Mouse (Mus musculus) hematopoietic stem cell, adult 5-6 weeks (primary cell): ENCODE data around the gene Olfr983. TPM values are rescaled to one million over a fixed set of nuclear protein-coding genes. Genes with fewer than 3 reads are reported as not detected.

Source experiments
- ATAC-seq, 2 experiments: fragments of 125-278 bp in 1 of 2; replicated peaks in 1 of 2; 2 replicates each; pipeline ENCODE4 v1.8.0; 2016 to 2017; ENCODE audit warnings: inconsistent platforms in 2 of 2, mild to moderate bottlenecking in 2 of 2, moderate number of reproducible peaks in 2 of 2, low read depth in 1 of 2, moderate TSS enrichment in 1 of 2; ENCODE audit not compliant: low FRiP score in 2 of 2, poor library complexity in 2 of 2, severe bottlenecking in 2 of 2, insufficient read depth in 1 of 2, low TSS enrichment in 1 of 2
- total RNA-seq: library from RNA; stranded (forward); fragments of 172-1452, 232-1000 nt; gene quantifications from 2 replicates; pipeline ENCODE4 v1.2.3, GENCODE M21; 2017

The Olfr983 gene
- not detected in 2 replicates for total RNA-seq

DNA sequence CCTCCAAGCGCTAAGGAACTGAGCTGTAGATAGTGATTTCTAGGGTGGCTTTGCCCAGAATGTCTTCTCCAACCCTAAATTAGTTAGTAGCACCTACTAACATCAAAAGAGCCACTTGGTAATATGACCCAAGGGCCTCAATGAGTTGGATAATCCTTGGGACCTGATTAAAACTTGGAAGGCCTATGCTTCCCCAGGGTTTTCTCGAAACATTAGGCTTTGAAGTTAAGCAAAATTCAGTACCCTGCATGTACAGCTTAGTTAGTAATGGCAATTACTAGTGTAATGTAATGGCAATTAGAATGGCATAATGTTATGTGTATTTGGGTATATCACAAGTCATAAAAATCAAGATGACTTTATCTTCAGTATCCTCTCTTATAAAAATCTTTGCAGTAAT lies at the start of gene Olfr983:
Olfr983 (minus strand) TSS at position 101 of the 400 bp plus-strand sequence.
- ATAC-seq = no peak

DNA sequence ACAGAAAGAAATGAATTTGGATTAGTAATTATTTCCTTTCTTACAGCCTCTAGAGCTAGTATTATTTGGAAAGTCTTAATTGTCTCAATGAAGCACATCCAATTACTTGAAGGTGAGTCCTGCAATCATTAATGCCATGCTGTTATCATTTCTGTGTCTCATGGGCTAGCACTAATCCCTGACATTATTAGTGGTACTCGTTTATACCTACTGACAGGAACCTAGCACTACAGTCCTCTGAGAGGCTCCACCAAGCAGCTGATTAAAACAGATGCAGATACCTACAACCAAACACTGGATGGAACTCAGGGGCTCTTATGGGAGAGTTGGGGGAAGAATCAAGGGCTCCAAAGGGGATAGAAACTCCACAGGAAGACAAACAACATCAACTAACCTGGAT lies 48.1 kb upstream of the Olfr983 start:
- no peak for ATAC-seq

DNA sequence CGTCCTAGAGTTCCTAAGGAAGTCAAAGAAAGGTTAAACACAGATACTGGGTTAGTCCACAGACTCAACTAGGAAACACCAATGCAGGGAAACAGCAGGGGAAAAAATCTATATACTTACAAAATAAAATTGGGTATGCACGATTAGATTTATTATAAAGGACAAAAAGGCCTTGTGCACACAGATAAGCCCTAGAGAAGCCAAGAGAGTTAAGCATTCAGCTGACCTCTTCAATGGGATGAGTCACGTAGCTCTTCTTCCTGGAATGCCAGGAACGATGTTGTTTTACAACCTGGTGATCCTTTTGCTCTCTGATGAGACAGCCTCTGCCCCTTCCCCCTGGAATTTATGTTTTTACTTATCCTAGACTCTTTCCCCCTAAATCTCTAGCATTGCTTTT lies 46.1 kb upstream of the Olfr983 start:
- no peak for ATAC-seq

DNA sequence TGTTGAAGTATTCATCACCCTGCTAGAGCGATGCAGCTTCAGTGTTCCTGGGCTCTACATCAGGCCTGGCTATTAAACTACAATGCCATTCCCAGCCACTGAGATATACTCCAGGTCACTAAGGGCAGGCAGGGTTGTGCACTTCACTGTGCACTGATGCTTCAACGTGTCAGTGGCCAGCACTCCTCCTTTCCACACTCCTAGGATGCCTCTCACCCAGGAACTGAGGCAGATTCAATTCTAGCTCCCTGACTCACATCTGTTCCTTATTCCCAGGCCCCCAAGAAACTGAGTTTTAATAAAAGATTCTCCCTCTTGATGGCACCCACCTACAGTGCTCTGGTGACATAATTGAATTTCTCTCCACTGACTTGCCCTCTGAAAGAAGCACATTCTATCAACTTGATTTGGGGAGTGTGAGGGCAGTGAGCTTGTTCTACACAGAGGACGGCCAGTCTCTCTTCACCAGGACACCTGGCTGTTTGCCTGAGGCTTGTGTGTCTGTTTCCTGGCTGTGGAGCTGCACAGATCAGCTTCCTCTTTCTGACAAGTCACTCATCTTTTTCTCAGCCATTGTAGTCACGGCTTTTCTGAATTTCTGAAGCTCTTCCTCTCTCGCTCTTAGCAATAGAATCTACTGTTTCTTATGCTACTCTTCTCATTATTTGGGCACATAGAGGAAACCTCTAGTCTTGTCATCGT lies 43.7 kb upstream of the Olfr983 start:
- peak; percentile 95 to 99 for ATAC-seq

DNA sequence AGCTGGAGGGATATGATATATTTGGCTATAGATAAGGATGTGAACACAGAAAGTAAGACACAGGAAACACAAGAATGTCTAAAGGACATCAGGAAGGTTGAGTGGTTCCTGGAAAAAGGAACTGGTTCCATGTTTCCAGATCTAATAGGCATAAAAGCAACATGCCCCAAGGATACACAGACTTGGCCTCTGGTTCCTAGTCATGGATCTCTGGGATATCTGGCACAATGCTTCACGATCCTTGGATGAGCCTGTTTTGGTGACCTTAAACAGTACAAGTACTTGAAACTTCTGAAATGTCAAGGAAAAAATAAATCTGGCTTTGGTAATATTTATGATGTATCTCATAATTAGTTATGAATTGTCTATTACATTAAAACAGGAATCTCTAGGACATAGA lies 37.2 kb upstream of the Olfr983 start:
- ATAC-seq = no peak

DNA sequence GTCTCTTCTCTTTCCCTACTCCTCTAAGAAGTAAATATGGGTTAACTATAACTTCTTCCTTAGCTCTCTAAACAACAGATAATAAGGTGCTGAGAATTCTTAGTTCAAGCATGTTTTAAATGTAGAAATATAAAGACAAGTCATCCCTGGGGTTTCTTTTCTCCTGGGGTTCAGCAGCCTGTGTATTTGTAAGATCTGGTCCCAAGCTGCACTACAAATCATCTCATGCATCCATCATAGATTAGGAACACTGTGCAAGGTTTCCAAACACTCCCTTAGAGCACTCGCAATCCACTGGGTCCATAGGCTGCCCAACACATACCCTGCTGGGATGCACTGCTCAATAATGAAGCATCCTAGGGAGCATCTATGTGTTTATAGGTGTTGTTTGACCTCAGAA lies 36.7 kb upstream of the Olfr983 start, which contains the start of gene Olfr985:
Olfr985 (minus strand) TSS at position 101 of the 400 bp plus-strand sequence.
- ATAC-seq = no peak

- ATAC-seq = peak; percentile 26 to 54; a peak in 3 of 4 replicates
Observed at GRCm38 (mm10) chr9:40117287-40117659, 23.9 kb upstream of the Olfr983 start.

- ATAC-seq = peak; percentile 99
Observed at GRCm38 (mm10) chr9:40116645-40117286, 23.4 kb upstream of the Olfr983 start.

DNA sequence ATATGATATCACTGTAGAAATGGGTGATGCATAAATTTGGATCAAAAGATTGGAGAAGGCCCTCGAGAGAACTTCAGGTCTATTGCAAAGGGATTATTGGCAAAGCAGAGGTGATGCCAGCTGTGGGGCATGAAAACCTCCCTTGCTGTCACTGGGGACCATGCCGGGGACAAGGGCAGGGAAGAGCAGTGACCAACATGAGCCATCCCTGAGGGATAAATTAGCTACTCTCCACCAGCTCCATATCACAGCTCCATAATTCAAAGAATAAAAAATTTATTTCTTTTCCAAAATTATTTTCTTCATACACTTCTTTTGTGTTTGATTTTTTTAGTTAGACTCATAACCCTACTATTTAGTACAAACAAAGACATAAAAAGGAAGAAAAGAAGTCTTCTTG lies 20.7 kb upstream of the Olfr983 start, which contains the start of gene Olfr984:
Olfr984 (minus strand) TSS at position 101 of the 400 bp plus-strand sequence.
- no peak for ATAC-seq

GRCm38 (mm10) chr9:40094769-40095168 lies 1.4 kb upstream of the Olfr983 start:
- ATAC-seq = no peak

DNA sequence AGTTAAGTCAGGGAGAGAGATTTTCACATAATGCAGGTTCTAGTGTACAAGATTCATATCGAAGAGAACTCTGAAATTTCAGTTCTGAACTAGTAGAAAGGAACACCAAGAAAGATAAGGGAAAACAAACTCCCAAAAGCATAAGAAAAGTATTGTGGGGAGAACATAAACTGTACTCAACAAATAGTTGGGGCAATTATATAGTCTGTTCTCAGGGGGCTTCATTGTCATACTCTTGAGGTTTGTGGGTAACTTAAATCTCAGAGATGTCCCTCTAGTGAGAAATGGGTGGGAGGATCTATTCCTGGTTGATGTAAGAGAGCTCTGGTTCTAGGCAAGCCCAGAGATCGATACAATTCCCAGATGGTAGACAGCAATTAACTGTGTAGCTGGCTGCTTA lies 19.9 kb downstream of the Olfr983 start, which contains the start of gene Olfr982:
Olfr982 (plus strand) TSS at position 301 of the 400 bp plus-strand sequence.
- ATAC-seq = no peak

DNA sequence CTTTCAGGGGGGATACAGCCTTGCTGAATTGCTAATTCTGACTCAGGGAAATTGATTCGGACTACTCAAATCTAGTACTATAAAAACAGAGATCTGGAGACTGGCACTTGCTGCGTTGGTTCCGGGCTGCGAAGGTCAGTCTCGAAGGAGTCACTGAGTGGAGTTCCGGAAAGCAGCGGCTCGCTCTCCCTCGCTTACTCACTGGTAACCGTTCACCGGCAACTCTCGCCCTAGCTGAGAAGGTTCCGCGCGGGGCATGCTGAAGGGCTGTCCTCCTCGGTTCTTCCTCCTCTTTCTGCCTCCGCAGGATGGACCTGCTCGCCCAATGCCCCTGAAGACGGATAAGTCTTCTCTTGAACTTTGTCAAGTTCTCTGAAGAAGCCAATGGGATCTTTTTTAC lies 43.3 kb downstream of the Olfr983 start:
- ATAC-seq = no peak

Other genes starting within 250 kb of the Olfr983 start
- not detected in 2 replicates for gene Olfr972, start 227.2 kb downstream of the Olfr983 start, total RNA-seq
- gene Olfr229, start 186.3 kb downstream of the Olfr983 start, total RNA-seq = not detected in 2 replicates
- not detected in 2 replicates for gene Olfr974, start 156.1 kb downstream of the Olfr983 start, total RNA-seq
- not detected in 2 replicates for gene Olfr975, start 141.5 kb downstream of the Olfr983 start, total RNA-seq
- gene Olfr976, start 132.5 kb downstream of the Olfr983 start, total RNA-seq = not detected in 2 replicates
- gene Olfr978, start 101.5 kb downstream of the Olfr983 start, total RNA-seq = not detected in 2 replicates
- not detected in 2 replicates for gene Olfr979, start 90.1 kb downstream of the Olfr983 start, total RNA-seq
- not detected in 2 replicates for gene Olfr980, start 84.0 kb downstream of the Olfr983 start, total RNA-seq
- gene Olfr981, start 72.1 kb downstream of the Olfr983 start, total RNA-seq = not detected in 2 replicates
- not detected in 2 replicates for gene Olfr982, start 19.8 kb downstream of the Olfr983 start, total RNA-seq
- gene Olfr984, start 20.6 kb upstream of the Olfr983 start, total RNA-seq = not detected in 2 replicates
- not detected in 2 replicates for gene Olfr985, start 36.6 kb upstream of the Olfr983 start, total RNA-seq
- not detected in 2 replicates for gene Tmem225, start 54.5 kb upstream of the Olfr983 start, total RNA-seq
- gene Olfr986, start 87.3 kb upstream of the Olfr983 start, total RNA-seq = not detected in 2 replicates
- 5.3 and 5.4 TPM in 2 replicates for gene Zfp202, start 98.7 kb upstream of the Olfr983 start, total RNA-seq
- gene Scn3b, start 175.6 kb upstream of the Olfr983 start, total RNA-seq = 1.5 and 2.9 TPM in 2 replicates